Mouse (Mus musculus) heart, embryonic 16.5 days (tissue): ENCODE measurements around the gene Slc25a16. TPM values are rescaled to one million over a fixed set of nuclear protein-coding genes. Genes with fewer than 3 reads are reported as not detected.

Experiments
- ATAC-seq: fragments of 200-750 bp; cut with Nextera tagmentation; replicated peaks from 2 replicates; pipeline ENCODE4 v1.8.0; 2017; ENCODE audit warnings: moderate number of reproducible peaks; ENCODE audit not compliant: insufficient read depth, low FRiP score; ENCODE audit errors: extremely low read depth
- H3K27ac ChIP-seq: fragments of 300-500 bp; sonication (generic); 2 replicates; pipeline ENCODE4 v1.5.1; 2014; ENCODE audit warnings: mild to moderate bottlenecking, low read length, control low read depth, moderate library complexity
- H3K27me3 ChIP-seq: fragments of 300-500 bp; sonication (generic); 2 replicates; pipeline ENCODE4 v1.6.1; 2014; ENCODE audit warnings: low read length, mixed read lengths; ENCODE audit not compliant: control insufficient read depth, insufficient read depth
- H3K36me3 ChIP-seq: fragments of 300-500 bp; sonication (generic); 2 replicates; pipeline ENCODE4 v1.6.1; 2014; ENCODE audit not compliant: control insufficient read depth, insufficient read depth
- H3K4me1 ChIP-seq: fragments of 300-500 bp; sonication (generic); 2 replicates; pipeline ENCODE4 v1.6.1; 2014; ENCODE audit warnings: low read length, mixed read lengths; ENCODE audit not compliant: control insufficient read depth, insufficient read depth
- H3K4me2 ChIP-seq: fragments of 300-500 bp; sonication (generic); 2 replicates; pipeline ENCODE4 v1.6.1; 2014; ENCODE audit warnings: low read depth, mild to moderate bottlenecking, control low read depth, low read length
- H3K4me3 ChIP-seq: fragments of 300-500 bp; sonication (generic); 2 replicates; pipeline ENCODE4 v1.5.1; 2014; ENCODE audit warnings: mild to moderate bottlenecking, control low read depth, low read length
- H3K9ac ChIP-seq: fragments of 300-500 bp; sonication (generic); 2 replicates; pipeline ENCODE4 v1.6.1; 2014; ENCODE audit warnings: low read length, control low read depth
- H3K9me3 ChIP-seq: fragments of 300-500 bp; sonication (generic); replicated peaks from 2 replicates; pipeline ENCODE4 v1.6.1; 2016; ENCODE audit warnings: low read length; ENCODE audit not compliant: control insufficient read depth
- WGBS: fragments of 180-500 bp; shearing (Covaris S2); extraction: QIAGEN DNeasy Blood & Tissue Kit; methylation state at CpG from one replicate; pipeline ENCODE4 v1.1.7; 2014; 5-methylcytosine and 5-hydroxymethylcytosine counted together
- polyA plus RNA-seq: library from polyadenylated mRNA; unstranded; fragments of >200 nt; fragmentation: Nextera tagmentation; extraction: Ambion mirVana; gene quantifications from 2 replicates; pipeline ENCODE4 v1.2.1, GENCODE M21; 2015

The Slc25a16 gene
- polyA plus RNA-seq, 1 experiment from 2014 or later, result 14.0 TPM

- Histone ChIP-seq H3K4me2 (peak overlapping the region; percentile 84), H3K27me3 (no peaks in the 10 kb centered on the region), H3K36me3 (no peaks in the 10 kb centered on the region), H3K9me3 (no peaks in the 10 kb centered on the region), H3K4me1 (peaks cover 11% of the 10 kb centered on the region), H3K4me3 (peak overlapping the region; percentile 85), H3K9ac (peak overlapping the region; percentile 91), H3K27ac (peak overlapping the region; percentile 83)
- peak; percentile 64 for ATAC-seq
- WGBS, result under 1% methylated on average over 29 of the region's 29 CpGs
Measured at GRCm38 (mm10) chr10:62920766-62921156, 328 bp downstream of the Slc25a16 start.

DNA sequence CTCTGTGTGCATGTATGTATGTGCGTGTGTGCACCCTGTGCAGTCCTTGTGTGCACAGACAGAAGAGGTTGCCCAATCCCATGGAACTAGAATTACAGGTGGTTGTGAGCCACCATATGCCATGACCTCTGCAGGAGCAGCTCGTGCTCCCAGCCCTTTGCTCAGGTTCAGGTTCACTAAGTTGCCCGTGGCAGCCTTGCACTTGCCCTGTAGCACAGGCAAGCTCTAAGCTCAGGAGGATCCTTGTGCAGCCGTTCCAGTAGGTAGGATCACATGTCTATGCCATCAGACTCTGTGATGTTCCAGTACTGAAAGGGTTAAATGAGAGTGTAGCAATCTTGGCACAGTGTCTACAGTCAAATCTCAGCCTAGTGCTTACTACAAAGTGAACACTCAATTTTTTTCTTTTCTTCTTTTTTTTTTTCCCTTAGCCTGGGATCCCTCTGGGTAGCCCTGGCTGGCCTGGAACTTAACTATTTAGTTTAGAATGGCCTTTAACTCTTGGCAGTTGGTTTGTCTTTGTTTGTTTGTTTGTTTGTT lies 3.7 kb downstream of the Slc25a16 start:
- WGBS, result 90% methylated on average over 4 of the region's 4 CpGs
- peaks cover 11% of the 10 kb centered on the region for H3K4me1 ChIP-seq
- H3K4me2 ChIP-seq, result no peak overlapping the region
- H3K36me3 ChIP-seq, result peaks cover 13% of the 10 kb centered on the region
- no peaks in the 10 kb centered on the region for H3K9me3 ChIP-seq
- no peak for ATAC-seq
- no peak overlapping the region for H3K9ac ChIP-seq
- H3K27me3 ChIP-seq, result no peaks in the 10 kb centered on the region
- H3K27ac ChIP-seq, result no peak overlapping the region
- H3K4me3 ChIP-seq, result no peak overlapping the region

DNA sequence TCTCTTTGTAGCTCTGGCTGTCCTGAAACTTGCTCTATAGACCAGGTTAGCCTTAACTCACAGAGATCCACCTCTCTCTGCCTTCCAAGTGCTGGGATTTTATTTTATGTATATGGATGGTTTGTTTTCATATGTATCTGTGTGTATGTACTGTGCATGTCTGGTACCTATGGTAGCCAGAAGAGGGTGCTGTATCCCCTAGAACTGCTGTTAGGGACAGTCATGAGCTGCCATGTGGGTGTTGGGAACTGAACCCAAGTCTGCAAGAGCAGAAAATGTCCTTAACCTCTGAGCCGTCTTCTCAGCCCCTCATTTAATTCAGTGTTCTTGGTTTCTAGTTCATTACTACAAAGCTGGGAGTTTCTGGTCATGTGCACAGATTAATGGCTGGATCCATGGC lies 11.9 kb downstream of the Slc25a16 start:
- Histone ChIP-seq H3K4me1 (no peaks in the 10 kb centered on the region), H3K36me3 (peaks cover 35% of the 10 kb centered on the region)
- WGBS, result 97% methylated on average over 1 of the region's 1 CpGs

DNA sequence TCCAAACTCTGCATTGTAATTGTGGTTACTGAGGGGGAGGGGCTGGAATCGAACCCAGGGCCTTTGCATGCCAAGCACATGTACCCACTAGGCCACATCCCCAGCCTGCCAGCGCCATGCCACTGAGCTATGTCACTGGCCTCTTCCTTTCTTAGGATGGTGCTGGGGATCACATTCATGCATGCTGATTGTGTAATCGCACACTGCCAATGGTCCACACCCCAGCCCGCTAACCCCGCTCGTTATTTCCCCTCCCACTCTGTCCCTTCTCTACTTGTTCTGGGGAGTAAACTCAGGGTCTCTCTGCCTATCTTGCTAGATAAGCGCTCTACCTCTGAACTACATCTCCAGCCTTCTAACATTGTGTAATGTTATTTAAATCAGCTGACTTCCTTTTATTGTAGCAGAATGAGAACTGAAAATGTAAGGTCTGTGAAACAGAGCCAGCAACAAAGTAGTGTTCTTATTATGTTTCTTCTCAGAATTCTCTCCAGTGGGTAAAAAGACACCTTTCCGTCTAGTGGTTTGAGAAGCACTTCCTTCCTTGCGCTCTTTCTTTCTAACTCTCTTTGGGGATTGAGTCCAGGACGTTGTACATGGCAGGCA lies 24.6 kb downstream of the Slc25a16 start:
- H3K9me3 ChIP-seq, result no peaks in the 10 kb centered on the region
- H3K4me2 ChIP-seq, result no peak overlapping the region
- no peaks in the 10 kb centered on the region for H3K27me3 ChIP-seq
- no peak overlapping the region for H3K9ac ChIP-seq
- 83% methylated on average over 10 of the region's 10 CpGs for WGBS
- ATAC-seq, result no peak
- H3K4me1 ChIP-seq, result 0 out of 2 replicates have a peak, but pooled peaks cover 2% of the 10 kb centered on the region
- H3K27ac ChIP-seq, result no peak overlapping the region
- H3K36me3 ChIP-seq, result peaks cover 13% of the 10 kb centered on the region
- H3K4me3 ChIP-seq, result no peak overlapping the region

More for the DNA sequence above, 11.9 kb downstream of the Slc25a16 start:
- Histone ChIP-seq H3K4me3 (no peak overlapping the region), H3K9ac (no peak overlapping the region), H3K4me2 (no peak overlapping the region), H3K9me3 (no peaks in the 10 kb centered on the region), H3K27me3 (no peaks in the 10 kb centered on the region), H3K27ac (no peak overlapping the region)
- ATAC-seq, result no peak

DNA sequence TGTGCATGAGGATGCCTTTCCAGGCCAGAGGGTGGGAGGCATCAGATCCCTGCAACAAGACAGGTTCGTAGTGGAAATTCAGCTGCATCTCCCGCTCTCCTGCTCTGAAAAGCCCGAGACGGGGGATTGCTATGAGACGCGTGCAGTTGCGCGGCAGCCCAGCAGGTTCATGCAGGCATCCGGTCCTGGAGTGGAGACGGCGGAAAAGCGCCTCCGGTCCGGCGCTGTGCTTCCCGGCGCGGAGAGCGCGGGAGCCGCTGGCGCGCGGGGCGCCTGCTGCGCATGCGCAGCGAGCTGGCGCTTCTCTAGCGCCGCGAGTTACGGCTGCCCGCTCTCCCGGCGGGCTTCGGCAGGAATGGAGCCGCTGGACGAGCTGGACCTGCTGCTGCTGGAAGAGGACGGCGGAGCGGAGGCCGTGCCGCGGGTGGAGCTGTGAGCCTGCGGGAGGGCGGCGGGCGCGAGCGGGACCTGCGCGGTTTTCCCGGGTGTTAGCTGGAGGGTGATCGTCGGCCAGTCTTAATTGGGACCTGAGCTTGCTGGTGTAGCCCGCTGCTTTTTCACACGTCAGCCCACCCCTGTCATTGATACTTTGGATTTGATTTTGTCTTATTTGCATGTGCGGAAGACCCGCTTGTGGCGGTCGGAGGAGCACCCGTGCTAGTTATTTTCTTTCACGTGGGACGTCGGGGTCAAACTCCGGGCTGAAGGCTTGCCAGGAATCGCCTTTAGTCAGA lies 26.5 kb downstream of the Slc25a16 start, which contains the start of gene Dna2:
Gene Dna2, plus strand, starts transcription at position 289 of the 734 bp plus-strand sequence.
- WGBS, result under 1% methylated on average over 68 of the region's 68 CpGs
- Histone ChIP-seq H3K4me1 (0 out of 2 replicates have a peak, but pooled peaks cover 2% of the 10 kb centered on the region), H3K27me3 (no peaks in the 10 kb centered on the region), H3K9ac (peak within 1 kb of the TSS; percentile 77), H3K9me3 (no peaks in the 10 kb centered on the region), H3K36me3 (peaks cover 17% of the 10 kb centered on the region), H3K27ac (peak within 1 kb of the TSS; percentile 74), H3K4me3 (peak within 1 kb of the TSS; percentile 61), H3K4me2 (peak within 1 kb of the TSS; percentile 72)
- peak; percentile 88 for ATAC-seq

- Histone ChIP-seq H3K36me3 (peaks cover 21% of the 10 kb centered on the region), H3K4me2 (no peak overlapping the region), H3K27ac (no peak overlapping the region), H3K4me1 (0 out of 2 replicates have a peak, but pooled peaks cover 2% of the 10 kb centered on the region), H3K4me3 (no peak overlapping the region), H3K9ac (no peak overlapping the region), H3K27me3 (no peaks in the 10 kb centered on the region), H3K9me3 (no peaks in the 10 kb centered on the region)
- ATAC-seq, result no peak
- 95% methylated on average over 7 of the region's 7 CpGs for WGBS
Measured at GRCm38 (mm10) chr10:62948551-62948950, 28.1 kb downstream of the Slc25a16 start.

DNA sequence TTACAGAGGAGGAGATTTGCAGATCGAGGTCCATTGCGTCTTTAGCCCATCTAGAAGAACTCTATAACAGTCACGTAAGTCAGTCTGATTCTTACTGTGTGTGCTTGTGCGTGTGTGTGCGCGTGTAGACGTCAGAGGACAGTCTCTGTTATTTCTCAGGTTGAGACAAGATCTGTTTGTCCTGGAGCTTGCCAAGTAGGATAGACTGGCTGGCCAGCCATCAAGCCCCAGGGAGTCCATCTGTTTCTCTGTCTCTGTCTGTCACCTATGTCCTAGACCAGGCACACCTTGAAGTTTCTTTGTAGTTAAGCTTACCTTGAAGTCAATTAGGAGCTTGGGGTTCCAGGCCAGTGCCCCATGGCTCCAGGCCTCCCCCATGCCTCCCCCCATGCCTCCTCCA lies 43.5 kb downstream of the Slc25a16 start:
- no peak for ATAC-seq
- Histone ChIP-seq H3K9ac (no peak overlapping the region), H3K27me3 (no peaks in the 10 kb centered on the region), H3K27ac (no peak overlapping the region), H3K4me3 (no peak overlapping the region), H3K9me3 (no peaks in the 10 kb centered on the region), H3K4me2 (no peak overlapping the region), H3K36me3 (peaks cover 64% of the 10 kb centered on the region), H3K4me1 (no peaks in the 10 kb centered on the region)
- WGBS, result 94% methylated on average over 7 of the region's 7 CpGs

DNA sequence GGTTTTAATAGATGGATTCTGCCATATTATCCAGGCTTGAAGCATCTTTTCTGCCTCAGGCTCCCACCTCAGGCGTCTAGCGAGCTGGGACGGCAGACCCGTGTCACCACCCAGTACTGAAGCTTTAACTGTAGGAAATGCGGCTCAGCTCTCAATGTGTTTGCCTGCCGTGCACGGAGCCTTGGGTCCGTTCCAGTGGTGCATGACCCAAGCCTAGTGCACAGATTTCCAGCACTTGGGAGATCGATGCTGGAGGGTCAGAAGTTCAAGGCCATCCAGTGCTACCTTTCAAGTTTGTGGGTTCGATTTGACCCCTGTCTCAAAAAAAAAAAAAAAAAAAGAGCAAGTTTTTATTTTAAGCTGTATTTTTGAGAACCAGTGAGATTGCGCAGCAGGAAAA lies 45.4 kb downstream of the Slc25a16 start:
- no peak for ATAC-seq
- H3K9me3 ChIP-seq, result no peaks in the 10 kb centered on the region
- H3K36me3 ChIP-seq, result peaks cover 59% of the 10 kb centered on the region
- H3K4me1 ChIP-seq, result no peaks in the 10 kb centered on the region
- H3K4me2 ChIP-seq, result no peak overlapping the region
- H3K4me3 ChIP-seq, result no peak overlapping the region
- H3K9ac ChIP-seq, result no peak overlapping the region
- no peaks in the 10 kb centered on the region for H3K27me3 ChIP-seq
- WGBS, result 94% methylated on average over 11 of the region's 11 CpGs
- no peak overlapping the region for H3K27ac ChIP-seq

DNA sequence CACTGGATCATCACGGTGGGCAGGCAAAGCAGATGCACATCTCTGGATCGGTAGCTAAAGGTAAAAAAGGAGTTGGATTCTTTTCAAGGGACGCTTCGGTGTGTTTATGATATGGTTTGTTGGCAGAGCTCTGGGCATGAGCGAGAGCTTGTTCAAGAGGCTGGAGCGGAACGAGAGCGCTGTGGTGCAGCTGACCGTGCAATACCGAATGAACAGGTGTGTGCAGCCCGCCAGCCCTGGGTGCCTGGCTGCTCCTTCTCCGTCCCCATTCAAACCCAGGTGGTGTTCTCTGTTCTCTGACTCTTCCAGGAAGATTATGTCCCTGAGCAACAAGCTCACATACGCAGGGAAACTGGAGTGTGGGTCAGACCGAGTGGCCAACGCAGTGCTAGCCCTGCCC lies 45.9 kb downstream of the Slc25a16 start:
- peaks cover 54% of the 10 kb centered on the region for H3K36me3 ChIP-seq
- WGBS, result 94% methylated on average over 15 of the region's 15 CpGs

More for the DNA sequence above, 45.9 kb downstream of the Slc25a16 start:
- no peaks in the 10 kb centered on the region for H3K4me1 ChIP-seq
- H3K27me3 ChIP-seq, result no peaks in the 10 kb centered on the region
- ATAC-seq, result no peak
- H3K4me2 ChIP-seq, result no peak overlapping the region
- no peak overlapping the region for H3K27ac ChIP-seq
- no peak overlapping the region for H3K4me3 ChIP-seq
- H3K9ac ChIP-seq, result no peak overlapping the region
- H3K9me3 ChIP-seq, result no peaks in the 10 kb centered on the region
